Mouse (Mus musculus) liver, postnatal 0 days (tissue): Measurements from ENCODE around the gene Klhdc7b.

ENCODE experiments used
- CTCF ChIP-seq: sonication (generic); IDR thresholded peaks from 2 replicates; pipeline ENCODE4 v1.5.1; 2016; ENCODE audit warnings: antibody characterized with exemption, low read depth
- EP300 ChIP-seq: IDR thresholded peaks from 2 replicates; pipeline ENCODE4 v1.6.1; 2016; ENCODE audit warnings: antibody characterized with exemption, low read depth, mild to moderate bottlenecking

- TF ChIP-seq EP300, result no peak
- TF ChIP-seq CTCF, result no peak
Observed at GRCm38 (mm10) chr15:89353837-89354236, 30.9 kb upstream of the Klhdc7b start.
